Mouse (Mus musculus) lung, embryonic 14.5 days (tissue): Measurements from ENCODE around the gene Smyd2. TPM values are rescaled to one million over a fixed set of nuclear protein-coding genes. Genes with fewer than 3 reads are reported as not detected.

Experiments used
- ATAC-seq: fragments of 200-750 bp; cut with Nextera tagmentation; 2 replicates; pipeline ENCODE4 v1.8.0; 2017; ENCODE audit warnings: mild to moderate bottlenecking, moderate TSS enrichment, moderate library complexity; ENCODE audit not compliant: insufficient read depth
- DNase-seq: peaks from one replicate; pipeline ENCODE4 v3.0.0-alpha.2; 2015
- H3K27ac ChIP-seq: fragments of 300-500 bp; sonication (generic); 2 replicates; pipeline ENCODE4 v1.5.1; 2014; ENCODE audit warnings: low read depth, mild to moderate bottlenecking, moderate library complexity
- H3K27me3 ChIP-seq: fragments of 300-500 bp; sonication (generic); 2 replicates; pipeline ENCODE4 v1.6.1; 2014; ENCODE audit warnings: low read length, control low read depth; ENCODE audit not compliant: insufficient read depth
- H3K36me3 ChIP-seq: fragments of 300-500 bp; sonication (generic); 2 replicates; pipeline ENCODE4 v1.6.1; 2014; ENCODE audit warnings: control low read depth; ENCODE audit not compliant: insufficient read depth
- H3K4me1 ChIP-seq: fragments of 300-500 bp; sonication (generic); 2 replicates; pipeline ENCODE4 v1.6.1; 2014; ENCODE audit warnings: antibody characterized with exemption, control low read depth; ENCODE audit not compliant: insufficient read depth
- H3K4me2 ChIP-seq: fragments of 300-500 bp; sonication (generic); 2 replicates; pipeline ENCODE4 v1.6.1; 2014; ENCODE audit warnings: mild to moderate bottlenecking
- H3K4me3 ChIP-seq: fragments of 300-500 bp; sonication (generic); 2 replicates; pipeline ENCODE4 v1.5.1; 2014; ENCODE audit warnings: low read depth, low read length
- H3K9ac ChIP-seq: fragments of 300-500 bp; sonication (generic); 2 replicates; pipeline ENCODE4 v1.6.1; 2014
- H3K9me3 ChIP-seq: fragments of 300-500 bp; sonication (generic); 2 replicates; pipeline ENCODE4 v1.6.1; 2016; ENCODE audit warnings: low read depth, low read length, control low read depth
- CTCF ChIP-seq: IDR thresholded peaks from 2 replicates; pipeline ENCODE4 v1.5.1; 2016; ENCODE audit warnings: antibody characterized with exemption, low read depth
- WGBS: fragments of 180-500 bp; shearing (Covaris S2); extraction: QIAGEN DNeasy Blood & Tissue Kit; methylation state at CpG from one replicate; pipeline ENCODE4 v1.1.7; 2014; 5-methylcytosine and 5-hydroxymethylcytosine counted together
- polyA plus RNA-seq: library from polyadenylated mRNA; unstranded; fragments of >200 nt; fragmentation: Nextera tagmentation; extraction: Ambion mirVana; gene quantifications from 2 replicates; pipeline ENCODE4 v1.2.1, GENCODE M21; 2014

Smyd2 gene
- polyA plus RNA-seq, 1 experiment from 2014 or later = 115 TPM

DNA sequence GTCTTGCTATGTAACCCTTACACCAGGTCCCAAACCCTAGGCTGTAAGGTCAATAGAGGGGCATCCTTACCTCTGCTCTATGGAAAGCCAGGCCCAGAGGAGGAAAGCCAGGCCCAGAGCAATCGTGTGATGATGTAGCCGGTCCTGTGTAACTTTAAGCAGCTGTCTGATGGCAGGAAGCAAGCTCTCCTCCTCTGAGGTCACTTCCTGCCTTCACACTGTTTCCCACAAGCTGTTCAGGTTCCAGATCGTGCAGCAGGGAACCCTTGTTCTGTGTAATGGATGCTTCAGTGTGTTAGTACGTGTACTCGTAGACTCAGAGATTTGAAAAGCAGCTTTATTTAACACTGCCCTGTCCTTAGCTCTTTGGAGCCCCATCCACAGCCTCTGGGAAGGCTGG is 55.1 kb downstream of the Smyd2 start:
- Histone ChIP-seq H3K4me2 (peak overlapping the region; percentile 39), H3K9ac (0 out of 2 replicates have a peak overlapping the region, but pooled peaks have one; percentile 1), H3K36me3 (peaks cover 35% of the 10 kb centered on the region), H3K9me3 (no peaks in the 10 kb centered on the region), H3K4me3 (no peak overlapping the region), H3K27ac (peak overlapping the region; percentile 86), H3K4me1 (peaks cover 13% of the 10 kb centered on the region), H3K27me3 (no peaks in the 10 kb centered on the region)
- TF ChIP-seq CTCF = no peak
- ATAC-seq (peak; percentile 65), DNase-seq (peak; percentile 45)
- WGBS = 18% methylated on average over 5 of the region's 5 CpGs

DNA sequence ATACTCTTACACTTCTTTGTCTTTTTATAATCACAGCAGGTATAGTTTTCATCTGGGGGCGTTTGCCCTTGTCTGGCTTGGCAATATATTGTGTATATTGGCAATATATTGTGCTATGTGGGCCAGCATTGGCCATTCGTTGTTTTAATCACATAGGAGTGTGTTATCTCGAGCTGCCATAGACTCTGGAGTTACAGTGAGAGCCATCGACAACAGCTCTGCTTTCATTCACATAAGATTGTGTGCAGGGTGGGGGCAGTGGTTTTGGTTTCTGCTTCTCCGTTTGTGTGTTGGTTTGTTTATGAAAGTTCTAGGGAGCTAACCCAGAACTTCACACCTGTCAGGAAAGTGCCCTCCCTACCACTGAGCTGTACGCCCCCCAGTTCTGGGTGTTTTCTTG is 55.5 kb downstream of the Smyd2 start:
- H3K4me1 ChIP-seq = peaks cover 13% of the 10 kb centered on the region
- TF ChIP-seq CTCF = no peak
- peak overlapping the region; percentile 86; the same call in 1 of the 2 replicates for H3K27ac ChIP-seq
- no peaks in the 10 kb centered on the region for H3K9me3 ChIP-seq
- WGBS = 64% methylated on average over 6 of the region's 6 CpGs
- no peaks in the 10 kb centered on the region for H3K27me3 ChIP-seq
- DNase-seq (no peak), ATAC-seq (no peak)
- H3K9ac ChIP-seq = 0 out of 2 replicates have a peak overlapping the region, but pooled peaks have one; percentile 1
- H3K4me3 ChIP-seq = no peak overlapping the region
- H3K36me3 ChIP-seq = peaks cover 35% of the 10 kb centered on the region
- no peak overlapping the region for H3K4me2 ChIP-seq

DNA sequence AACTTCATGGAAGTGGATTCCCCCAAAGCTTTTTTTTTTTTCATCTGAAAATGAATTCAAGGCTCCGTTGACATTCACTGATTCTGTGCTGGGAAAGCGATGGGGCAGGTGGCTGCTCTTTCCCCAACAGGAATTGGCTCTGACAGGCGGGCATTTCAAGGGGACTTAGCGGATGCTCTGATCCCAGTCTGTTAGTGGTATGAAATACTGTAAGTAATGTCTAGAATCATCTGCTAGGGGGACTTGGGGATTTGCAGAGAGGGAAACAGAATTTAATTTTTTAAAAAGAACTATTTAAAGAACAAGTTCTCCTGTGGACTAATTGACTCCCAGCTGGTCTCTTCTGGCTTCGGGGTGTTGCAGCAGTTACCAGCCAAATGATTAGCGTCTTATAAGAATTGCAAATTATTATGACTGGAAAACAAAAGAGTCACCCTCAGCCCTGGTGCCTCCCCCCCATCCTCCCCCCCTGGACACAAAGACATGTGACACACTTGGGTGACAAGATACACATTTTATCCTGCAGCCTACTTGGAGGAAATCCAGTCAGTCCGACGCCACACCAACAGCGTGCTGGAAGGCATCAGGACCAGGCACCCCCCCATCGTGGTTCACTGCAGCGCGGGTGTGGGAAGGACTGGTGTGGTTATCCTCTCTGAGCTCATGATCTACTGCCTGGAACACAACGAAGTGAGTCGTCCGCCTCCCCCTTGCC is 57.2 kb downstream of the Smyd2 start:
- 84% methylated on average over 15 of the region's 15 CpGs for WGBS
- TF ChIP-seq CTCF = no peak
- Histone ChIP-seq H3K9me3 (no peaks in the 10 kb centered on the region), H3K4me3 (no peak overlapping the region), H3K36me3 (peaks cover 29% of the 10 kb centered on the region), H3K27ac (no peak overlapping the region), H3K9ac (no peak overlapping the region), H3K27me3 (no peaks in the 10 kb centered on the region), H3K4me2 (no peak overlapping the region), H3K4me1 (peaks cover 18% of the 10 kb centered on the region)
- ATAC-seq (no peak), DNase-seq (no peak)

DNA sequence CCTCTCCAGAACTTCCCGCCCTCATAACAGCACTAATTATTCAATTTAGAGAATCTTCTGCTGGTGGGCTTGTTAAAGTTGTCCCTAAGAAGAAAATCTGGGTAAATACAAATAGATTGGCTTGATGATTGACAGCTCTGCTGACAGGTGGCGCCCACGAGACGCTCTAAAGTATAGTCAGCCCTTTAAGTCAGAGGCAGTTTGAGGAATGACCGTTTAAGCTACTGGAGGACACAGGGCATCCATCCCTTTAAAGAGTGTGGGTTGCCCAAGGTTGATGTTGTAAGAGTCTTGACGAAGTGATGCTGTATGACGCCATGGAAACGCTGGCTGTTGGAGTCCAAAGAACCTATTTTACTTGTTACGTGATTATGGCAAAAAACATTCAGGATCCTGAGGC is 57.9 kb downstream of the Smyd2 start:
- no peak overlapping the region for H3K9ac ChIP-seq
- no peaks in the 10 kb centered on the region for H3K9me3 ChIP-seq
- TF ChIP-seq CTCF = no peak
- H3K4me1 ChIP-seq = peaks cover 18% of the 10 kb centered on the region
- 71% methylated on average over 9 of the region's 9 CpGs for WGBS
- DNase-seq (no peak), ATAC-seq (no peak)
- no peak overlapping the region for H3K4me3 ChIP-seq
- H3K36me3 ChIP-seq = peaks cover 35% of the 10 kb centered on the region
- H3K4me2 ChIP-seq = no peak overlapping the region
- no peak overlapping the region for H3K27ac ChIP-seq
- no peaks in the 10 kb centered on the region for H3K27me3 ChIP-seq

DNA sequence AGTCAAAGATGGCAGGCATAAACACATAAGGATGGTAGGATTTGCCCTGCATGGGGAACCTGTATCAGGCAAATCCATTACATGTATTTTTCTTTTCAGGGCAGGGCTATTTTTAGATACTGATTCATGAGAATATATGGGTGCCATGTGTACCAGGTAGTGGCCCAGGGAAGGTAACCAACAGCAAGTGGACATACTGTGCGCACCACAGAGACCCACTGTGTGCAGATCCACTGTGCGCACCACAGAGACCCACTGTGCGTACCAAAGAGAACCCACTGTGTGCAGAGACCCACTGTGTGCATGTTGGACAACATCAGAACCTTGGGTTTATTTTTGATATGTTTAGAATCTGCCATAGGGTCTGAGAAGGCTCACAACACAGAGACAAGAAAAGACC is 58.4 kb downstream of the Smyd2 start:
- Histone ChIP-seq H3K9me3 (no peaks in the 10 kb centered on the region), H3K27ac (no peak overlapping the region), H3K4me1 (peaks cover 18% of the 10 kb centered on the region), H3K4me2 (no peak overlapping the region), H3K4me3 (no peak overlapping the region), H3K9ac (no peak overlapping the region), H3K36me3 (peaks cover 38% of the 10 kb centered on the region), H3K27me3 (no peaks in the 10 kb centered on the region)
- DNase-seq (no peak), ATAC-seq (no peak)
- 93% methylated on average over 3 of the region's 3 CpGs for WGBS
- no peak for TF ChIP-seq CTCF

DNA sequence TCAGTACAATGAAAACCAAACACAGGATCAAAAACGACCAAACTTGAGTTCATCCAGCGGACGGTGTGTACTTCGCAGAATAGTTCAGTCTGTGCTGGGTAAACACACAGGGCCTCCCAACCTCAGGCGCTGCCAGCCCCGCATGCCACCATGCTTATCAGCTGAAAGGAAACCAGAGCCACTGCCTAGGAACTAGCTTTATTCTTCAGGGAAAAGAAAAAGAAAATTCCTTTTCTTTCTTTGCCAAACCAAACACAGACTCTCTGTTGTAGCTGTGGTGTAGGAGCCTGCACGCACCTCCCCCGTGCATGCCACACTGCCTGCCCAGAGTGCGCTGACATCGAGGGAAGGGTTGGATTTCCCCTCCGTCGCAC is 61.2 kb downstream of the Smyd2 start:
- H3K4me1 ChIP-seq = 0 out of 2 replicates have a peak, but pooled peaks cover 4% of the 10 kb centered on the region
- ATAC-seq = peak; percentile 79
- no peak overlapping the region; the same call in 1 of the 2 replicates for H3K4me2 ChIP-seq
- H3K27me3 ChIP-seq = no peaks in the 10 kb centered on the region
- no peak overlapping the region for H3K9ac ChIP-seq
- peaks cover 54% of the 10 kb centered on the region for H3K36me3 ChIP-seq
- no peaks in the 10 kb centered on the region for H3K9me3 ChIP-seq
- WGBS = 45% methylated on average over 12 of the region's 12 CpGs
- DNase-seq = peak; percentile 60
- no peak for TF ChIP-seq CTCF
- no peak overlapping the region for H3K4me3 ChIP-seq
- H3K27ac ChIP-seq = peak overlapping the region; percentile 82

DNA sequence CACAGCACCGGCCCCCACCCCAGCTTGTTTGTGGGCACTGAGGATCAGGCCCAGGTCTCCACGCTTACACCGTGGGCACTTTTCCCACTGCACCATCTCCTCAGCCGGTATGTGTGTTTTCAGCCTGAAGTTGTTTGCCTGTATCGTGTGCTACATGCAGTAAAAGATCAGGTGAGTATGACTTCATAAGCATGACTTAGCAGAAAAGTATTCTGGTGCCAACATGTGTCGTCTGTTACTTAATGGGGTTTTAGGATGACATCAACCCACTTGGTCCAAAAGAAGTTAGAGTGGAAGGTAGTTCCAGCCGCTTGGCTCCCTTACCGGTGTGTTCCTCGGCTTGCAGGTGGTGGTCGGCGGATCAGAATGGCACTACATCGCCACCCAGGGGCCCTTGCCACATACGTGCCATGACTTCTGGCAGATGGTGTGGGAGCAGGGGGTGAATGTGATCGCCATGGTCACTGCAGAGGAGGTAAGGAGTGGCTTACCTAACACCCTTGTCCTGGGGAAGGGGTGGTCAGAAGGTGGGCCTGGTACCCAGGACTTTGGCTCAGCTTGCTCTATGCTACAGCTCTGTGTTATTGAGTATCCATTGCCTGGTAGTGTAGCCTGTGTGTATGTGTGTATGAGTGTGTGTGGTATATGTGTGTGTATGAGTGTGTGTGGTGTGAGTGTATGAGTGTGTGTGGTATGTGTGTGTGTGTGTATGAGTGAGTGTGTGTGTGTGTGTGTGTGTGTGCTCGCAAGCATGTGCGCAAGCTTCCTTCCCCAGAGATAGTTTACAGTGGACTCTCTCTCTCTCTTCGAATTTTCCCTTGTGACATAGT is 61.8 kb downstream of the Smyd2 start:
- Histone ChIP-seq H3K4me3 (no peak overlapping the region), H3K27ac (peak overlapping the region; percentile 82), H3K27me3 (no peaks in the 10 kb centered on the region), H3K9ac (no peak overlapping the region), H3K4me2 (0 out of 2 replicates have a peak overlapping the region, but pooled peaks have one; percentile 7), H3K9me3 (no peaks in the 10 kb centered on the region), H3K4me1 (0 out of 2 replicates have a peak, but pooled peaks cover 4% of the 10 kb centered on the region), H3K36me3 (peaks cover 49% of the 10 kb centered on the region)
- peak; percentile 47 for DNase-seq
- ATAC-seq = peak; percentile 53
- peak; percentile 45 for TF ChIP-seq CTCF
- 70% methylated on average over 17 of the region's 17 CpGs for whole genome bisulfite sequencing
